Mouse (Mus musculus): Measurements from ENCODE around the gene Col15a1. TPM values are rescaled to one million over a fixed set of nuclear protein-coding genes. Genes with fewer than 3 reads are reported as not detected.

Col15a1 gene
- total RNA-seq, 2 experiments from 2014 or later = 132 to 168 TPM

DNA sequence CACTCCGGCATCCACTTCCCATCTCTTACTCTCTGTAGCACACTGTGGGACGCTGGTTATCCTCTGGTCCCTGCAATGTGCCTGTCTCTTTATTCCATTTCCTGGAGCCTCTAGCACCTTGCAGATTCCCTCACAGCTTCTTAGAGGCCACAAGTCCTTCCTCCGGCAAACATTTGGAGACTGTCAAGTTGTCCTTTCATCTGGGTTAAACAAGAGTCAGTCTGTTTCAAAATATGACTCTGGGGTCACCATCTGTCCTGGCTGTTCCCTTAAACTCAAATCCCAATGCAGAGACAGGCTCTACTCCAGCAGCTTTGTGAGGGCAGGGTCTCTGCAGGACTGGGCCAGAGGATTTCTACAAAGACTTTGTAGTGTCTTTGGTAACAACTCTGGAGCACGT is 19.1 kb downstream of the Col15a1 start:
- no peak for DNase-seq (ENCODE audit: low spot score)
- intact Hi-C loops (cut with DNase I) = no loop called here

DNA sequence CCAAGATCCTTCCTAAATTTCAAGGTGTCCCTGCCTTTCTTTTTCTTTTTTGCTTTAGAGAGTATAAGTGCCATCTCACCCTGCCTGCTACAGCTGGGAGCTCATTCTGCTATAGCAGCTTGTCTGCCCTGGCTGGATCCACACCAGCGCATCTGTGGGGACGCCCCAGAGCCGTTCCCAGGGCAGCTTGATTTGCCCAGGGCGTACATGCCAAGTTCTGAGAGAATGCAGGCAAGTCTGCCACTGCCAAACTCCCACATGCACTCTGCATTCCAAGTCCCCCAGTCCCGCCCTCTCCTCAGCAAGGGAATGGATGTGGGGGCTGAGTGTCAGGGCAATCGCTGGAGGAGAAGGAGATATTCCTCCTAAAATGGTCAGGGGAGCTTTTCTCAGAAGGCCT is 19.8 kb downstream of the Col15a1 start:
- DNase-seq (ENCODE audit: low spot score) = peak; percentile 50
- intact Hi-C loops (cut with DNase I) = no loop called here

DNA sequence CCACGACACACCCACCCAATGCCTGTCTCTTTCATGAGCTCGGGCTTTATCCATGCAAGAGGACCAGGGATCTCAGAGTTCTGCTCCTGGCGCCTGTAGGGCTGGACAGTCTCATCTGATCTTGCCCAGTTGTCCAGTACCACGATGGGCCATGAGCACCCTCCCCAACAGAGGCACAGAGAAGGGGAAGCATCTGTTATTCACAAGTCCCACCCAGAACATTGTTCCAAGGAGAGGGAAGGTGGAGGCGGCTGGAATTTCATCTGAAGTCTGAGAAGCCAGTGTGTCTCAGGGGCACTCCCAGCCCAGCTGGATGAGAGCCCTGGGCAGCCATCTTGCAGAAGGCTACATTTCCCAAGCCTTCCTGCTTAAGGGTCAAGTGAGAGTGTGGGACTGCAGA is 21.0 kb downstream of the Col15a1 start:
- DNase-seq (ENCODE audit: low spot score) = no peak
- intact Hi-C loops (cut with DNase I) = no loop called here

DNA sequence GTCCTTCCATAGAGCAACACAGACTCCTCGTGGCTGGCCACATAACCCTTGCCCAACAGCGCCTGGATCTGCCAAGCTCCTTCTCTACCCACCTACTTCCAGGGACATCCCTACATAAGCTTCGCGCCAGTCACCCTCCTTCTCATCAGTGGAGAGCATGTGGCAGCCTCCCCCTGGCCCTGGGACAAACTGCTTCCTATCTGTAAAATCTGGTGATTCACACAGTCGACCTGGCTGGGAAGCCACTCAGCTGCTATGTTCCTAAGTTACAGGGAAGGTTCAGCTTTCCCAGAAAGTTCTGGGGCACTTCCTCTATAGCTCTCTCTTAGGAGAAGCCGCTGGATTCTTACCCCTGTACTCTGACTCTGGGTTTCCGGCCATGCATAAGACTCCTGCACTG is 22.5 kb downstream of the Col15a1 start:
- intact Hi-C loops (cut with DNase I) = no loop called here
- DNase-seq (ENCODE audit: low spot score) = no peak

DNA sequence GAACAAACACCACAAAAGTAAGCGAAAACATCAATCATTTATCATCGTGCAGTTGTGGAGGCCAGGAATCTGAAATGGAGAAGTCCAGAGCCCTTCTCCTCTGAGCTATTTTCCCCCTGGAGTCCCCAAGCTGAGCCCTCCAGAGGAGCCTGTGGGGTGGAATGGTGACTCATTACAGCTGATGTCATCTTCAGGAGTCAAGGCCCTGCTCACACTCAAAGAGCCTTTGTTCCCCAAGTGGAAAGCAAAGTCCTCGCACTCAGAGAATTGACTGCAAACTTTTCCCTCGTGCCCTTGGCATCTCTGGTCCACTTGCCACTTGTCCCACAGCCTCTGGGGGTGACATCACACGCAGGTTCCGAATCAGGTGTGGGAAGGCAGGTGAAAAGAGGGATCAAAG is 23.4 kb downstream of the Col15a1 start:
- intact Hi-C loops (cut with DNase I) = no loop called here
- no peak for DNase-seq (ENCODE audit: low spot score)

DNA sequence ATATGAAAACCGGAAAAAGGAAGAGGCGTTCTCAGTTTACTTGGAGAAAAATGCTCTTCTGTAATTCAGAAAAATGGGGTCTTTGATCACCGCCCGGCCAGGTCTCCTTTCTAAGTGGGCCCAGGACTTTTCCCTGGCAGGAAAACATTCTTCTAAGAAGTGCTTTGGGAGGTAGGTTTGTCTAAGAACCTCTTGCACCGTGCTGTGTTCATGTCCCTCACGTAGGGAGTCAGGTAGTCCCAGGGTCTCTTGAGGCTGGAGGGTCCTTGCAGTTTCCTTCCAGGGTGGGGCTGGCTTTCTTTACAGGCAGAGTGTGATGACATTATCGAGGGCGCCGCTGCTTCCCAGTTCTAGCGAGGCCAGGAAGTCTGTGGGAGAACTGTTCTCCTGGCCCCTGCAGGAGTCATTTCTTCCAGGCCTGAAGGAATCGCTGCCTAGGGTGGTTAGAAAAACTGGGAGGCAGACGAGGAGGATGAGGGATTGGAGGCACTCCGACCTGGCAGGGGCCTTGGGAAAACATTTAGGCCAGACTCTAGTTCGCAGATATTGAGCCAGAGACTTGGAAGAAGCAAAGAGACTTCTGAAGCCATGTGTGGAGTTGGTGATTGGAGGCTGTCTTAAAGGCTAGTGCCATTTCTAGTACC is 25.4 kb downstream of the Col15a1 start:
- DNase-seq (ENCODE audit: low spot score) = peak; percentile 70
- intact Hi-C loops (cut with DNase I) = no loop called here

DNA sequence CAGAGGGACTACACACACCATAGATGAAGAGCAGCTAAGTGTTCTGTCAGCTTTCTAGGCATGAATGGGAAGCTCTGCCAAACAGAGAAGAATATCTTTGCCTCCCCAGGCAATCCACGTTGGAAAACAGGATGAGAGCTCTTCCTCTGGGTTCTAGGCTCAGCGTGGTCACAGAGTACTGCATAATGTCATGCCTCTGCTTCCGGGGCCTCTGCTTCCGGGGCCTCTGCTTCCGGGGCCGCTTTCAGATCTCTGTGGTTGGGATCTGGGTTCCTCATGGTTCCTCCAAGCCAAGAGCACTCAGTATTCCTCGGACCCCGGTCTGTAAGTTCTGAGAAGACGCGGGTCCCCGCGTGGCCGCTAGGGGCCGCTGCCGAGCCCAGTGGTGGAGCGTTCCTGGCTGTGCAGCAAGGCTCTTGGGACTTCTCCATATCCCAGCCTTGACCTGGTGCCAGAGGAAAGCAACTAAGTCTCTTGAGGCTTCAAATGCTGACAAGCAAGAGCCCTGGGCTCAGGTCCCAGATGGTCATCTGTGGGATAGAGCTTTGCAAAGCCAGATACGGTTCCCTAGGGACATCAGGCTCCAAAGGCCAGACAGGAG is 26.8 kb downstream of the Col15a1 start:
- DNase-seq (ENCODE audit: low spot score) = peak; percentile 73
- intact Hi-C loops (cut with DNase I) = loop anchor here (2.0 kb wide), 1 partner anchor 18 kb away; no protein-coding TSS in a partner anchor

DNA sequence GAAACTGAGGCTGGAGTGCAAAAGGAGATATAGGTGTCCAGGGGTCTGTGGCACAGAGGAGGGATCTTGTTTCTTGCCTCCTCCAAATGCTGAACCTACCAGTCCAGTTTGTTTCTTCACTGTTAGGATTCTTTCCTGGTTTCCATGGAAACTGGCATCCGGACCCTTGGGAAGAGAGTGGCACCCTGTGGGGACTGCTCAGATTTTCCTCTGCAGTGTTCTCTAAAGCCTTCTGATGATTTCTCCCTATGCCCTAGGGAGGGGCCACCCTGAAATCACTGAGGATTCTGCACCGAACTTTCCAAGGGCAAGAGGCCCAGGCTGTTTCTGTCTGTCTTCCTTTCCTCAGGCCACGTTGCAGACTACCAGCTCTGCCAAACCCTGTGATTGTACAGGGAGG is 27.4 kb downstream of the Col15a1 start:
- DNase-seq (ENCODE audit: low spot score) = no peak
- intact Hi-C loops (cut with DNase I) = loop anchor here (2.0 kb wide), 1 partner anchor 17 kb away; no protein-coding TSS in a partner anchor

DNA sequence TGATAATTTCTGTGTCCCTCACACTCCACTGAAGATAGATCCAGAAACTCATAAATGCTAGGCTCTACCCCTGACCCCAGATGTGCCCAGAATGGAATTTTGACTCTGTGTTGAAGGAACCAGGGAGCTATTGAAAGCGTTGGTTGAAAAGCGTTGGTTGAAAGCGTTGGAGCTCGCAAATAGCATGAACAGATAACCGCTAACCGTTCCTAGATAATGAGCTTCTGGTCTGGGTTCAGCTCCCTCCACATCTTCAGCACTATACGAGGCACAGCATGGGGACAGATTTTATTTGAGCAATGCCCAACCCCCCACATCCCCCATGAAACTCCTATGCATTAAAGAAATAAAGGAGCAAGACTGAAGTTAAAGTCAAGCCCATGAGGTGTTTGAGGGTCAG is 28.1 kb downstream of the Col15a1 start:
- intact Hi-C loops (cut with DNase I) = no loop called here
- no peak for DNase-seq (ENCODE audit: low spot score)

DNA sequence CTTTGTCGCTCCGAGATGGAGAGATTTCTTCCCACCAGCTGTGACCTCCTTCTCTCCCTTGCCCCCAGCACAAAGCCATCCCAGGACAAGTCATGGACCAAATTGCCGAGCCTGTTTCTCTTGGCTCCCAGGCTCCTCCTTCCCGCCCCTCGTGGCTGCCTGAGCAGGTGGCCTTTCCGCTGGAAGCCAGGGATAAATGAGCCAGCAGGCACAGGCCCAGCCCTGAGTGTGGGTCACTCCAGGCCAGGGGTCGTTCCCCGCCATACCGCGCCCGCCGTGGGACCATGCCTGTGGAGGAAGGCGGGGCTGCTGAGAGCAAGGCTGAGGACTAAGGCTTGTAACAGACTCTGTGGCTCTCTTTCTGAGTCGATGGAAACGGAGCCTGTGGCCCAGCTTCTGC is 29.3 kb downstream of the Col15a1 start:
- DNase-seq (ENCODE audit: low spot score) = peak; percentile 76
- intact Hi-C loops (cut with DNase I) = no loop called here

DNA sequence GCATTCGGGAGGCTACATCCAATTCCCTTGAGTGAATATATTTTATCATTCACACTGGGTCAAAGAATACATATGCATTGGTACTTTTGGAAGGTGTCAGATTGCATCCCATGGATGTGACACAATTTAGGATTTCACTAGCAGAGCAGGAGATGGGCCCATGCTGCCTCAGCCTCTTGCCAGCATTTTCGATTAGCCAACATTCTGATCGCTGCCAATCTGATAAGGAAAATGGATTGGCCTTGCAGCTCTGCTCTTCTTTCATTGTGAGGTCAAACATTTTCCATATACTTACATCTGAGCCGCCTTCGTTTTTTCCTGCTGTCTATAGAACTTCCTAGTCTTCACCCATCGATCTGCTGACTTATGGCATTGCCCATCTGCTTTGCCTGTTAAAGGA is 31.2 kb downstream of the Col15a1 start:
- intact Hi-C loops (cut with DNase I) = no loop called here

DNA sequence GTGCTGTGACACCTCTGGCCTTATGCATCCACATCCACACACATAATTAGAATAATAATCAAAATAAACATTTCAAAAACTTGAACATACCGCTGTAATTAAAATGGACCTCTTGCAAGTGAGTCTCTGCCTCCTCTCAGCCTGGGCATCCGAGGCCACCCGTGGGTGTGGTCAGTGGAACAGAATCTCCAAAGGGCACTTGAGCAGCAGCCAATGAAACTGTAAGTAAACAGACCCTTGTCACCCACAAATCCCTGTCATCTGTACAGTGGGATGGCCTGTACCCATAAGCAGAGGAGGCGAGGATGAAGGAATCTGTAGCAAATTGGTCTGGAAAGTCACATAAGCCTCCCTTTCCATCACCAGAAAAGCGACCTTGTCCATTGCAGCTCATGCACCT is 32.9 kb downstream of the Col15a1 start:
- DNase-seq (ENCODE audit: low spot score) = no peak
- intact Hi-C loops (cut with DNase I) = no loop called here

More for the DNA sequence above, 31.2 kb downstream of the Col15a1 start:
- DNase-seq (ENCODE audit: low spot score) = no peak

DNA sequence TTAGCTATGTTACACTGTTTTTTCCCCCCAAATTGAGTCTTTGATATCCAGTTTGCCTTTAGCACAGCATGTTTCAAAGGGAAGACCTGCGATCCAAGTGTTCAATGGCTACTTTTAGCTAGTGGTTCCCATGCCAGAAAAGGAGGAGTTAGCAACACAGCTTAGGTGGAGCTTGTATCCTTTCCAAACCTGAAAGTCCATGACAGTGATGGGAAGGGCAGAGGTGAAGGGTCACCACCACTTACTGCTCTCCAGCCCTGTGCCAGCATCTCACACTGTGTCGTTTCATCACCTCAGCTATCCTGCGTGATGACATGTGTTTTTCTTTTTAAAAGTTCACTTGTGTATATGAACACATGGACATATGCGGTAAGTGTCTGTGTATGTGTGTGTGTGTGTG is 34.2 kb downstream of the Col15a1 start:
- no peak for DNase-seq (ENCODE audit: low spot score)
- intact Hi-C loops (cut with DNase I) = no loop called here

DNA sequence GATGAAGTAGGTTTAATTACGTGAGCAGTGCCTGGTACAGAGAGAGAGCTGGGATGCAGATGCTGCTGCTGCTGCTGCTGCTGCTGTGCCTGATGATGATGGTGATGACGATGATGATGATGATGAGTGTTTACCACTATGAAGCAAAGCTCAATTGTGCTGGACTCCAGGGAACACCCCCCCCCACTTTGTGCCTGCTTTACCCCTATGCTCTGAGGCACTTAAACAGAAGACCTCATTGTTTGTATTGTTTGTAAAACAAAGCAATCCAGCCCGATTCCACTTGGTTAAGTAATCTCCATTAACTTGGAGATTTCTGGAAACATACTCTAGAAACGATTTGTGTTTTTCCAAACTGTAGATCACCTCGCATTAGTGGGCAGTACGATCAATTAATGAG is 36.7 kb downstream of the Col15a1 start:
- intact Hi-C loops (cut with DNase I) = no loop called here

DNA sequence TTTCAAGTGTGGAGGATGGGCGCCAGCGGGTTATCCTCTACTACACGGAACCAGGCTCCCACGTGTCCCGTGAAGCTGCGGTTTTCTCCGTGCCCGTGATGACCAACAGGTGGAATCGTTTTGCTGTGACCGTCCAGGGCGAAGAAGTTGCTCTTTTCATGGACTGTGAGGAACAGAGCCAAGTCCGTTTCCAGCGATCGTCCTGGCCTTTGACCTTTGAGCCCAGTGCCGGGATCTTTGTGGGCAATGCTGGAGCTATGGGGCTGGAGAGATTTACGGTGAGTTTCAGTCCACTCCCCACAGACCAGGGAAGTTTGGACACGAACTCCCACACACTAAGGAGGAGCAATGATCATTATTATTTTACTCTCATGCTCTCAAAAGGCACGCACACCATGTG is 37.7 kb downstream of the Col15a1 start:
- DNase-seq (ENCODE audit: low spot score) = no peak
- intact Hi-C loops (cut with DNase I) = no loop called here

More for the DNA sequence above, 36.7 kb downstream of the Col15a1 start:
- no peak for DNase-seq (ENCODE audit: low spot score)

DNA sequence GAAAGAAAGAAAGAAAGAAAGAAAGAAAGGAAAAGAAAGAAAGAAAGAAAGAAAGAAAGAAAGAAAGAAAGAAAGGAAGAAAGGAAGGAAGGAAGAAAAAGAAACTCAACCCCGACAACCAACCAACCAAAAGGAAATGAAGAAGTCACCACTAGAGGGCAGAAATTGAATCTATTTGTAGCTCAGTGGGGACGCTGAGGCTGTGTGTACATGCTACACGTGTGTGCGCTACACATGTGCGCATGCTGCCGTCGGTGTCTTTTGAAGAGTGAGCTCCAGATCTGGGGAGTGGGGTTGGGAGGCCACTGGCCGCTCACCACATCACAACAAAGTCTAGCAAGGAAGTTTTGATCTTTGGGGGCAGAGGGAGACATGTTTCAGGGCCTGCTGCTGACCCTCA is 38.9 kb downstream of the Col15a1 start:
- intact Hi-C loops (cut with DNase I) = no loop called here

DNA sequence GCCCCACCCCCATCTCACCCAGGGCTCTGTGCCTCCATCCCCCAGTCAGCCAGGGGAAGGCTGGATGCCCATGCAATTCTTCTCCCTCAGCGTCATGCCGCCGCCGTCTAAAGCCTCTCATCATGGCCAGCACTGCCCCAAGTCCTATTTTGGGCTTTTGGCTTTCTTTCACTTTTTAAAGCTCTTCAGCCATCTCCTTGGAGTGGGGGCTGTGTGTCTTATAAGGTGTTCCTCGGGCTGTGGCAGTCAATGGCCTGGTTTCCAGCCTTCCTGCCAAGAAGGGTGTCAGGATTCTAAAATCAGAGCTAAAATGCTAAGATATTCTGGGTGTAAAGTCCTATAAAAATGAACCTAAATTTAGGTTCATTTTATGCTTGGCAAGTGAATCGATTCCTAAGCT is 39.6 kb downstream of the Col15a1 start:
- DNase-seq (ENCODE audit: low spot score) = no peak
- intact Hi-C loops (cut with DNase I) = no loop called here

More for the DNA sequence above, 38.9 kb downstream of the Col15a1 start:
- DNase-seq (ENCODE audit: low spot score) = no peak

DNA sequence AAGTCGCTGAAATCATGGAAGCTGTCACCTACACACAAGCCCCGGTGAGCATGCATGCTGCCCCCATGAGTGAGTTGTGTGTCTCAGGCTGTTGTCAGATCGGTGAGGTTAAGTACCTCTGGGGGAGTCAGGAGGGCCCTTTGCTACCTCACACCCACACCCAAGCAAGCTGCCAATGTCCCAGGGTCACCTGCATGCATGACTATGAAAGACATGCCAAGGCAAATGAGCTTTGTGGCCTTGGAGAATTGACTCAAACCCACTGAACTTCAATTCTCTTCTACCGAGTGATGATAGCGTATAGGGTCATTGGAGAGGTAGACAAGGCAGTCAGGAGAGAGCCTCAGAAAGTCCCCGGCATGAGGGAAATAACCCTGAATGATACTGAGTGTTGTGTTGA is 41.2 kb downstream of the Col15a1 start:
- intact Hi-C loops (cut with DNase I) = no loop called here
- no peak for DNase-seq (ENCODE audit: low spot score)

DNA sequence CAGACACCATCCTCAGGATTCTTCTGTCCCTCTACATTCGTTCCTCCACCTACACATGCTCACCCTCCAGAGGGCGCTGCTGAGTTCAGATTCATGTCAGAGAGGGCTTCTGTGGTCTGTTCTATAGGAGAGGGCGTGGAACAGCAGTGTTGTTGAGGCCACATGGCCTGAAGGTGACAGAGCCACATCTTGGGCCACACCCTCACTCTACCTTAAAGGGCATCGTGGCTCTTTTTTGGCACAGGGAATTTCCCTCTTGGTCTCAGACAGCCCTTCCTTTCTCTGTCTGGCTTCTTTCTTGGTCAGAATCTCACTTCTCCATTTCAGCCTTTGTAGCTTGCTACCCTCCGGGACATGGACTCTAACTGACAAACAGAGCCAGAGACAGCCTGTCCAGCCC is 43.1 kb downstream of the Col15a1 start:
- intact Hi-C loops (cut with DNase I) = loop anchor here (2.0 to 5.0 kb wide), 4 partner anchors 44 to 194 kb away; partner anchors contain the start of genes Anks6 and Col15a1
- no peak for DNase-seq (ENCODE audit: low spot score)

DNA sequence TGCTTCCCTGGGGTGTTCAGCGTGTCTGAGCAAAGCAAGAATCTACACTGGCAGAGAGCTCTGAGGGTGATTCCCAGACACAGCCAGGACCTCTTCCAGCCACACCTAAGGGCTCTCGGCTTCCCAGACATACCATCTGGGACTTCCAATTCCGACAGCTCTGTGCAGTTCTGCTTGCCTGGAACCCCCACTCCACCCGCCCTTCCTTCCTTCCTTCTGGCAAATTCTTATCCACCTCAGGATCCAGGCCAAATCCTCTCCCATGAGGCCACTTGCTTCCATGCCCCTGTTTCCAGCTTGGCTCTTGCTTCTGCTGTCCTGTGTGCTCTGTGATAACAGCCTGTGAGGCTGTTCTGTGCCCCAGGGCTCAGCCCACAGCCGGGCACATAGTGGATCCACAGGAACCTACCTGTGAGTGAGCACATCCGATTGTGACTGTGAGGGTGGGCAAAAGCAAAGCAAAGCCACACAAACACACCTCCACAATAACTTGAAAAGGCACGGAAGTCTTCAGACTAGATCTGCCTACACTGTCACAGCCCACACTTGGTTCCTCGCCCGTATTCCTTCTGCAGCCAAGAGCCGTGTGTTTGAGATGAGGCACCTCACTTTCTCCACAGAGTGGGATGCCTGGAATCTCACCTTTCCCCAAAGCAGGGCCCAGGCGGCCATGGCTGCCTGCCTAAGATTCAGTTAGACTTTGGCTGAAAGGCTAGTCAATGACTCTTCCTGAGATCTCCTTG is 43.9 kb downstream of the Col15a1 start:
- DNase-seq (ENCODE audit: low spot score) = peak; percentile 53
- intact Hi-C loops (cut with DNase I) = loop anchor here (2.0 to 5.0 kb wide), 5 partner anchors 17 to 195 kb away; partner anchors contain the start of genes Anks6 and Col15a1

DNA sequence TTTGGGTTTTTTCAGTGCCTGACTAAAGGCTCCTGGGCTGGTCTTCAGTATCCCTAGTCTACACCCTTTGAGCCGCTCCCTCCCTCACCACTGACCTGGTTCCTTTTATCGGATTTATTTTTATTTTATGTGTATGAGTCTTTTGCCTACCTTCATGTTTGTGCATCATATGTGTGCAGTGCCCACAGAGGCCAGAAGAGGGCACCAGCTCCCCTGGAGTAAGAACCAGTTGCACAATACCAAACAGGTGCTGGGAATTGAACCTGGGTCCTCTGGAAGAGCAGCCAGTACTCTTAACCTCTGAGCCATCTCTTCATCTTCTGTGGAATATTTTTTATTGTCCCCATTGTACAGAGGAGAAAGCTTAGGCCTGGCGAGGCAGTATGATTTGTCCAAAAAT is 44.7 kb downstream of the Col15a1 start:
- no peak for DNase-seq (ENCODE audit: low spot score)
- intact Hi-C loops (cut with DNase I) = loop anchor here (2.0 to 5.0 kb wide), 4 partner anchors 18 to 195 kb away; partner anchors contain the start of genes Anks6 and Col15a1

Measured in heart, postnatal 25 days (tissue).